Mouse (Mus musculus) neutrophil, adult 5-6 weeks (primary cell): ENCODE measurements at regions not wholly inside any gene's neighbourhood (a gene's known extent, or its start where the extent isn't known, plus 50 kb on each side); places are given as distances from the start of the nearest gene placed in this dataset.

ENCODE experiments used
- ATAC-seq: fragments of 151-379, 151-347 bp; 2 replicates; pipeline ENCODE4 v1.8.0; 2017; ENCODE audit warnings: mild to moderate bottlenecking, moderate TSS enrichment; ENCODE audit not compliant: insufficient number of reproducible peaks, poor library complexity, low FRiP score, severe bottlenecking; ENCODE audit errors: extremely low read depth

DNA sequence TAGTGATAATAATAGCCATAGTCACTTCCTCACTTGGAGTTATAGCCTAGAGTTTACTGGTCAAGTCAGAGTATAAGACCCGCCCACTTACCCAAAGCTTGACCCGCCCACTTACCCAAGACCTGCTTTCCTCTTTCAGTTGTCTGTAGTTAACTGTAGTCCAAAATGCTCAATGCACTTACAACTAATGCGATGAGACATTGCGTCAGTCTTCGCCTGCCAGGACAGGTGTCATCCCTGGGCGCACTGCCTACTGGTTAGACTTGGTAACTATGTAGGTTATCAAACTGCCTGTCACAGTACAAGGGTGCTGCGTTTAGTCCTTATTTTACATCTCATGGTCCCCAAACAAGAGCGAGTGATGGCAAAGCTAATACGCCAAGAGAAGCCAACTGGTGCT is 294.0 kb downstream of the Mtx2 start:
- ATAC-seq: no peak

DNA sequence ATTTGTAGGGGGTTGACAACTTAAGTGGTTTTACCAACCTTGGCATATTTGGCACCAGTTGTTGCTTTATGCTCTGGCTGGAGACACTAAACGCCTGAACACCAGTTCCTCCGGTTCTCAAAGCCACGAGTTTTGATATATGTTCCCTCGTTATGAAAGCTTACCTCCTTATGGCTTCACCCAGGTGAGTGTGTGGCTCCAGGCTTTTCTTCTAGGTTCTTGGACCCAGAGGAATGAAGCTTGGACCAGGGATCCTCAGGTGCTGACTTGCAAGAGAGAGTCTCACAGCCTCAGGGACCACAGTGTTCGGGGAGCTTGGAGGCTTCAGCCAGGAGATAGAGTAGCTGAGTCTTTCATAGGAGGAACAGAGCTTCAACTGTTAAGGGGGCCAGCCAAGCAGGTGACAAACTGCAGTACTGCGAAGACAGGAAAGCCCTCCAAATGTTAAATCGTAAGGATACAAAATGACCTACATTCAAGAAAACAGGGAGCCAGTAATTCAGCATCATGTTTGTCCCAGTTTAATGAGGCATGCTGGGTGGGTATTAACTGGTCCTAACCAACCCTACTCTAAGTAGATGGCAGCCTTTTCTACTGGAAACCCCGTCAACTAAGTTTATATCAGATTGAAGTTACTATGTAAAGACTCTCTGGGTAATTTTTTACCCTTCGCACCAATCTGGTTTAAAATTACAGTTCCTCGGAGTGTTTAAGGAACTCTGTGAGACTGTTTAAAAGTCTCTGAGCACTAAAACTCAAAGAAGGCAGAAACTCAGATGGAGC is 307.9 kb downstream of the Mtx2 start:
- ATAC-seq: no peak

DNA sequence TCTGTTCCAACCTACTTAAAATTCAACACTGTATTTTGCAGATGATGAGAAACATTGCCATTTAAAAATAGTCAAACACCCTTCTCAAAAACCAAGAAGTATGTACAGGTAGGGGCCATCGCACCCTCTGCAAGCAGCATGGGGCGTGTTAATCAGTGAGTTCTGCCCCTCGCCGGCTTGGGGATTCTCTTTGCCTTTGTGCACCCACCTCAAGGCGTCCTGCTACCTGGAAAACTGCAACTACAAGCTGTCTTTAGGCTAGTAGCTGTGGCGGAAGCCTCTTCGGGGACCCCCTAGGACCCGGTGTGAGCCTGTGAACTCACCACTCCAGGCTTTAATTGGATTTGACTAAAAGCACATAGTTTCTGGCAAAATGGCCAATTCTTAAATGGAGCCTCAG is 311.0 kb downstream of the Mtx2 start:
- ATAC-seq: no peak

DNA sequence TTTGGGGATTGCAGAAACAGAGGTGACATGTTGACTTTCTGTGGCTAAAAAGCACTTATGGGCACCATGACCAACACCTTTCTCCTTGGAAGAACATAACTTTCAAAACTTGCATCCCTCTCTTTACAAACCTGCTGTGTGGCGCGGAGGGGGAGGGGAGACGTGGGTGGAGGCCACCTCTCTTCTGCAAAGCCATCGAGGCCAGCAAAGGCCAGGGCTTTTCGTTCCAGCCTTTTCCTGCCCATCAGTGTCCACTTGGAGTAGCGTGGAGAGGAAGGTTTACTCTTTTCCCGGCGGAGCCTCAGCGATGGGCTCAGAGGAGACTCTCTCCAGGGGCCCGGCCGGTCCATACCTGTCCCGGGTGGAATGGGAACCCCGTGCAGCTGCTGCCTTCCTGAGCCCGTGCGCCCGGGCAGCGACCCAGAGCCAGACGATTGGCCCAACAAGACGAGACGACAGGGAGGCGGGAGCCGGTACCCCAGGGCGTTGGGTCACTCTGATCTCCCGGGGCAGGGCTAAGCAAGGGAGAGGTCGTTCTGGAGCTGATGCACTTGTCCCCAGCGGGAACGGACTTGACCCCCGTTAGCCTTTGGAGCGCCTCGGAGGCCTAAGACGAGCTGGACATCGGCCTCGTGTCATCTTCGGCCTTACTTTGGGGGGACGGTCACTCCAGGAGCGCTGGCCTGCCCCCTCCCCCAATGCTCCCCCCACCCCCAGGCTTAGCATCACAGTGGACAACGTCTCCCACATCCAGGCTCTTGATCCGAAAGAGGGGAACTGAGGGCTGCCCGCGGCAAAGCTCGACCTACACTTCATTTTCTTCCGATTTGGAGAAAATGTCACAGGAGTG is 311.8 kb downstream of the Mtx2 start:
- no peak for ATAC-seq

DNA sequence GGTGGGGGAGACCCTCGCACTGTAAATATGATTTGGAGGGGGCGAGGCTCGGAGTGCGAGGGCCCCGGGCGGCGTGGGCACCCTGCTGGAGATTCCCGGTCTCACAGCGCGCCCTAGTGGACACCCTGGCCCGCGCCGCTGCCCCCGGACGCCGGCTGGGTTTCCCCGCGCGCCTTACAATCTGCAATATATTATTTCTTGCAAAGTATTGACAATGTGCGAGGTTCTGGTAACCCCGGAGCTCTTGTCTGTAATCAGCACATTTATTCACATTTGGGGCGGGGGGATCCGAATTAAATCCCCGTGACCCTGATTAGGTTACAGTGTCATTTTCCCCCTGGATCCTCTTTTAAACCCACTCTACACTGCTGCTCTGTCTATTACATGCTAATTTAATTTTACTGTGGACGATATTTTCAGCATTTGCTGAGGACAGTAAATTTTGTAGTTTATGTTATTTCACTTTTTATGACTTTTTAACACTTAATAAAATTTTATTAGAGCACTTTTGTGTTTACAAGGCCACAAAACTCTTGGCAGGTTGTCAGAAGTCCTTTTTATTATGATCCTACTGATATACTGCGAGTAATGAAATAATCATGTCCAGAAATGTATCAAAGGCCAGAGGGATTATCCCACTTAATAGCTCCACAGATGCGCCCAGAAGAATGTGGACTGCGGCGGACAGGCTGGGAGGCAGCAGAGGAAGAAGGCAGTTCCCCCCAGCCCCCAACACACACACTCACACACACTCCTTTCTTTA is 312.6 kb downstream of the Mtx2 start:
- ATAC-seq: no peak

DNA sequence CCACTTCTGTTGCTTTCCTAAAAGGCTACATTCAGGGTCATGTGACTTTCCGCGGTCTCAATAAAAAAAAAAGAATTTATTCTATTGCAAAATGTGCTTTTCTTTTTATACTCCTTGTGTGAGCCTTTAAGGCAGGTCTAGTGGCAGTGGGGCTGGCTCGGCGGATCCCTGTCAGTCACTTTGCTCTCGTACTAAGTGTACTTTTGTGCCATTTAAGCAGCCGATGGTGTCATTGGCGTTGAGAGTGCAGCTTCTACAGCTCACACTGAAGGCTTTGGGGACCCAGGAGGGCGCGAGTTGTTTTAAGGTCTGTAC is 313.1 kb downstream of the Mtx2 start:
- ATAC-seq: no peak

DNA sequence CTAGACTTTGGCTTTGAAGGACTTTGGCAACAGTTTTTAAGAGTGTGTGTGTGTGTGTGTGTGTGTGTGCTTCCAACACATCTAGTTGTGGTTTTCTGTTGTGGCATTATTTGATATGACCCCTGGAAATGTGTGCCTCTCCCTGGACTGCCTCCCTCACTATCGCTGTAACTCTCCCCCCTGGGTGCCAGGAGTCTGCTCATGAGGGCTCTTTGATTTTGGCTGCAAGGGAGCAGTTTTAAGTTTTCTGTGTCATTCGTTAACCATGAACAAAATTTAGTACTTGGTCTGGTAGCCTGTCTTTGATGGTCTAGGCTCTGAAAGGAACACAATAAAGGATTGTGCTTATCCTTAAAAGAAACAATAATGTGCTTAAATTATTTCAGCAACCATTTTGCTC is 313.9 kb downstream of the Mtx2 start:
- no peak for ATAC-seq

DNA sequence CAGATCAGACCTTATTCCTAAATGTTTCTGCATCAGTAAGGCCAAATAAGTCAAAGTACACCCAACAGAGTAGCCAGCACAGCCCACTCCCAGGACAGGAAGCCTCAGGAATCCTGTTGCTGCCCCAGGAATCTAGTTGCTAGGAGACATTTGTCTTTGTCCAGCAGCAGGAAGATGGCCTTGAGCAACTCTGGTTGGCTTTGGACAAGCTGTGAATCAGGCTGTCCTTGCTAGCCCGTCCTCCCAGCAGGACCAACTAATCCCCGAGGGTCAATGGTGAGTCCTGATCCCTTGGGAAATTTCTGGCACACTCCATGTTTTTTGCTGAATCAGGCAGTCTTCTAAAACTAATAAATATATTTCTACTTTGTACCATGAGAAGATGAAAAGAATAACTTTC is 317.1 kb downstream of the Mtx2 start:
- no peak for ATAC-seq

DNA sequence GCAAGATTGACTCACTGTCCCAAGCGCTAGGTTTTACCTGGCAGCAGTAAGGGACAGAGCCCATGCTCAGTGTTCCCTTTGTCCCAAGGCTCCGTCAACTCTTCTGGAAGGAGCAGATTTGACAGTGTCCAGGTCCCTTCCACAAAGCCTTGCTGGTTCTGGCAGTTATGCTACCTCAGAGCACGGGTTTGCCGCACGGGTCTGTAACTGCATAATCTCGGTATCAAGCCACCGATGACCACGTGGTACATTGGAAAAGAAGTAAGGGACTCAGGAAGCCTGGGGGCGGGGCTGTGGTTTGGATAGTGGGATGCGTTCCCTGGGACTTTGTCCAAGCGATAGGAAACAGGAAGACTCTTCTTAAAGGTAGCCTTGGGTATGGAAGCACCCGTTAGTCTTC is 319.3 kb downstream of the Mtx2 start:
- ATAC-seq: no peak

DNA sequence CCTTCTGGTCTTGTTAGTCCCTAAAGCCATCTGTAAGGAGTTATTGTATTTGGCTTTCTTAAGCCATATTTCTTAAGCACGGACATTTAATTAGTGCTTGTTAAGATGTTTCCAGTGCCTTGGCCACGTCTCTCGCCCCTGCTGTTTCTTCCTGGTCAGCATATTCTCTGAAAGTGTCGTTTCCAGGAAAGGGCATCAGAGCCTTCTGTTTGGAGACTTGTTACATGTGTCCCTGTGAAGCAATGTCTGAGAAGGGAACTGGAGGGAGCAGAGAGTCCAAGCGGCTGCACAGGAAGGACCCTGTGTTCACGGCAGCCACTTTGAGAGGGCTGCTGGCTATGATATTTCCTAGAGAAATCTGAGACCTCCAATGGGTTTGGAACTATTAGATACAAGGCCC is 320.7 kb downstream of the Mtx2 start:
- no peak for ATAC-seq

DNA sequence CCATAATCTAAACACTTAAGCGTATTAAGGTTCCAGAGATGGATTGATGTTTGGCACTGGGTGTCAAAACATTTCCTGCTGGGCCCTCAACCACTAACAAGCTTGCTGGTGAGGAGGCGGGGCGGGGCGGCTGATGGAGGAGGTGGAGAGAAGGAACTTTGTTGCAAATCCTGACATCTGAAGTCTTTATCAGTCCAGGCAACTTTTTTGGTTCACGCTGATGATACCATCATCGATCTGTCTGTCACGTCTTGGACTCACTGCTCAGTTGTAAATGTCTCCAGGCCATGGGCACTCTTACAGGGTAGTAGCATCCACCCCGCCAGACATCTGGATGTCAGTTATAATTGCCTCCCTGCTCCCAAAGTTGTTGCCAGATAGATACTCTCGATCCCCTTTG is 321.8 kb downstream of the Mtx2 start:
- ATAC-seq: no peak

DNA sequence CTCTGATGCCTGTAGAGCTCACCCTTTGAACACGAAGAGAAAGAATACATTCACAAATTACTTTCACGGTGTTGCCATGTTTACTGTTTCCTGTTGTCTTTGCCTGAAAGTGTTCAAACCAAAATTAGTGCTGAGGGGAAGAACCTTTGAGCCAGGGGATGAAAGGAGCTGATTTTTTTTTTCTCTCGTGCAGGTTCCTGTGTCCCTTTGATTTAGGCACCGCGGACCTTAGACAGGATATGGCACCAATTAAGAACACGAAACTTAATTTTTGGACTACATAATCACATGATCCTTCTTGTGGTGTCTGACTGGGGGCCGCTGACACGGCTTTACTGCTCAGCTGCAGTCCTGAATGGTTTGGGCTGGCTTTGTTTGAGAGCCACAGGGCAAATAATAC is 322.4 kb downstream of the Mtx2 start:
- no peak for ATAC-seq

DNA sequence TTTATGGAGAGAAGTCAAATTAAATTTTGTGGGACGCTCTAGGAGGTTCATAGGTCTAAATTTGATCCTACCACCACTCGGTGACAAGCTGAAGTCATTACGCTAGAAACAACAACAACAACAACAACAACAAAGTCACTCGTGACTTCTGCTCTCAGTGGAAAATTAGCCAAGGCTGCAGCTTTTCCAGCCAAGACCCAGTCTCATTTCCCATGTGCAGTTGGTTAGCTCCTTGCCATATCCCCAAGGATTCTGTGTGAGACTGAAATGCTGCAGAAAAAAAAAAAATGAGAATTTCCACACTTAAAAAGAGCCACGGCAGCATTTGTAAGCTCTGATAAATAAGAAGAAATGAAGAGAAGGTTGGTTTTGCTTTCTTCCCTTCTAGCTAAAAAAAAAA is 323.4 kb downstream of the Mtx2 start:
- no peak for ATAC-seq

DNA sequence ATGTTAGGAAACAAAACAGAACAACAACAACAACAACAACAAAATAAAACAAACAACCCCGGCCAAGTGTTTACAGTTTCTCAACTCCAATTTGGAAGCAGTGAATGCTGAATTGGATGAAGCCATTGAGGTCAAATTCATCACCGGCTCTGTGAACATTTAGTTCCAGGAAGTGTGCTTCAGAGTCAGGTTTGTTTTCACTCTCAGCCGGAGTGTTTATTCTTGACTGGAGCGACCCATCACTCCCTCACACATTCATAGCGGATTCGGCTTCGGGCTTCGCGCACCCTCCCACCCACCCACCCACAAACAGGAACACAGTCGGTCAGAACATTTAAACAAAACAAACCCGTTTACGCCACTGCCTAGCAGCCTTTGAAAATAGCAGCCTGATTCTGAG is 324.0 kb downstream of the Mtx2 start:
- ATAC-seq: no peak

DNA sequence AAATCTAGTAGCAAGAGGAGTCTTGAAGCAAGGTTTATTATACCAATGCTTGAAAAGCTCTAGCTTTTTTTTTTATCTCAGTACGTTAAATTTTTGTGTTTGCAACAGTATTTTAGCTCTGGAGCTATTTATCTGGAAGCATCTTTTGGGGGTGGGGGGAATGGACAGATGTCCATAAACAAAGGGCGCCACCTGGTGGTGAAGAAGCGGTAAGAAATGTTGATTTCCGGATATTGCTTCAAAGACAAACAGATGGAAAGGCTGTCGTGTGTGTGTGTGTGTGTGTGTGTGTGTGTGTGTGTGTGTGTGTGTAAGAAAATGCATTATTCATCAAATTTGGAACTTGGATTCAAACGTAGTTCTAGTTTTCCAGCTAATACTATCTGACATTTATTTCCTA is 325.4 kb downstream of the Mtx2 start:
- no peak for ATAC-seq

DNA sequence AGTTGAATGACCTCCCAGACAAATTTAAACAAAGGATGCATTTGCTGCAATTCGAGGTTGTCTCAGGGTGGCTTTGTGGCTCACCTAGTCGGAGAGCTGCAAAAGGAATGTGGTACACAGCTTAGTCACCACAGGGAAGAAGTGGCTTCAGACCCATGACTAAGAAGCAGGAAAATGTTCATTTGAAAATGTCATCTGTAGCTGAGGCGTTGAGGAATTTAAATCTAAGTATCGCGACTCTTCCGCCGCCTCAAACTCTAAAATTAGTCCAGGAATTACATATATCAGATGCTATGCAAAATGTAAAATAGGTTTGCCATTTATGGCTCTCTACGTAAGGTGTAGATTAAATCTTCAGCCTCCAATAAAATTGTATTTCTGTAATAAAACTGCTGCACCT is 325.9 kb downstream of the Mtx2 start:
- no peak for ATAC-seq

DNA sequence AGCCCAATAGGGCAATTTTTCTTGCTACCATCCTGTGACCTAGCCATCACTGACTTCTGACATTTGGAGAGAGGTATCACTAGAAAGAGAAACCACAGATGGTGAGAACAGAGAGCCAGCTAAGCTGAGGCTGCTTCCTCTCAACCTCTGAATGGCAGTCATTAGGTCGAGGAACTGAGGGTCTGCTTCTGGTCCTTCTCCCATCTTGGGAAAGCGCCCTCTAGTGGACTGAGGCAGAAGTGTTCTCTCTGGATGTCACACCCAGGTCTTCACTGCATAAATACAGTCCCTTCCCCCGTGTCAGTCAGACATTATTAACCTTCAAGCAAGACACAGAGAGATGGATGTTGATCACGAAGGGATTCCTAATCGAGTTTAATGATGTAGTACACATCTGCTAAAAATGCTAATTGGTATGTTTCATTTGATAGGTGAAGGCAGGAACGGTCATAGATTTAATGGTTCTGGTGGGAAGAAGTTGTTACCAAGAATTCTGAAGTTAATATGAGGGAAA is 326.9 kb downstream of the Mtx2 start:
- ATAC-seq: no peak

DNA sequence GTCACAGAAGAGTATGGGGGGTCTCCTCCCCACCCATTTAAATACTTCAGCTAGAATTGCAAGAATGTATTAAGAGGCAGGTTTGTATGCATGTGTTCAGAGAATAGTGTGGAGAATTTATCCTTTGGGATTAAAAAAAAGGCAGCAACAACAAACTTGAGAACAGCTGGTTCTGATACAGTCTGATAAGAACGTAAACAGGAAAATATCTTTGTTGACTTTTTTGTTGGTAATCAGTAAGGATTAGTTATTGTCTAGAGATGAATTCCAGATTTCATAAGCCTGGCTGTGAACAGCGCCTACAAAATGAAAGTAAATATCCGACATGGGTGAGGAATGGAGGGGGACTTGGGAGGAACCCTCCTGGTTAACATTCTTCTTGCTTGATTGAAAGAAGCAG is 328.8 kb downstream of the Mtx2 start:
- ATAC-seq: no peak

DNA sequence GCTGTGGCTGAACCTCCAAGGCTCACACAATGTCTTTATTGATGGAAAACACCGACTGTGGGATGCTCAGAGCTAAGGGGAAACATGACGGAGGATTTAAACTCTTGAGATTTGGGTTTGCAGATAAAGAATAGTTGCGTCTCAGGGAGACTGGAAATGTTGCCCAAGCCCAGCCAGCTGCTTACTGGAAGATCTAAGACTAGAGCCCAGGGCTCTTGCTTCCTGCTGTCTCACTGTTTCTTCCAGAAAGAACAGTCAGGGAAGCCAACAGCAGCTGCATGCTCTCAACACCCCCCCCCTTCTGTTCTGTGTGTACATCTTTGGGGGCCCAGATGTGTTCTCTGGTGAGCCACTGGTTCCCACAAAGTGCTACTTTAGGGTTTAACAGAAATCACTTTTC is 333.0 kb downstream of the Mtx2 start:
- ATAC-seq: no peak

DNA sequence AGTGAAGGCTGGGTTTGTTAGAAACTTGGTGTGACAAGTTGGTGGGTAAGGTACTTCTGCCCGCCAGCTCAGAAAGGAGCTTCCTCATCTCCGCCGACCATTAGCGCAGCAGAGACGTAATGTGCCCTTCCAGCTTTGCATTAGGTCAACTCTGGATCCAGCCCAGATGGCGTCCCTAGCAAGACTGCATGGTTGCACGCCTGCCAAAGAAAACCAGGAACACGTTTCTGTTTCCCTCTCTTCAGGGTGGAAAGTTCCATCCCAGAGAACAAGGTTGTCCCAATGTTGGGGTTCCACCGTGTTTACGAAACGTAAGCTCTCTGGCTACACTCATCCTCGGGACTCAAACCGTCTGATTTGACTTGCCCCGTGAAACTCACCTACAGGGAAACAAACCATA is 335.5 kb downstream of the Mtx2 start:
- no peak for ATAC-seq
